Mouse (Mus musculus) yolk sac, embryonic 10.5 days (tissue): ENCODE data around the gene Tmem91.

ENCODE experiments used
- DNase-seq: peaks from one replicate; pipeline ENCODE4 v3.0.0-alpha.2; 2017; ENCODE audit warnings: low spot score

Gene Tmem91

GRCm38 (mm10) chr7:25625594-25626250 is 49.2 kb downstream of the Tmem91 start:
- no peak for DNase-seq

GRCm38 (mm10) chr7:25624851-25625250 is 50.1 kb downstream of the Tmem91 start:
- no peak for DNase-seq

- no peak for DNase-seq
Measured at GRCm38 (mm10) chr7:25623857-25624370, 51.1 kb downstream of the Tmem91 start.

- DNase-seq = no peak
Measured at GRCm38 (mm10) chr7:25620751-25621150, 54.2 kb downstream of the Tmem91 start.

GRCm38 (mm10) chr7:25620101-25620500 is 54.9 kb downstream of the Tmem91 start:
- DNase-seq = no peak

- no peak for DNase-seq
Measured at GRCm38 (mm10) chr7:25619722-25619991, 55.3 kb downstream of the Tmem91 start.
